Mouse (Mus musculus) induced T-regulatory cell, adult 2 months (primary cell): Measurements from ENCODE around the gene Fam120c.

Source experiments
- DNase-seq: peaks from one replicate; pipeline ENCODE4 v3.0.0-alpha.2; 2012; ENCODE audit warnings: low read depth

Gene Fam120c

DNA sequence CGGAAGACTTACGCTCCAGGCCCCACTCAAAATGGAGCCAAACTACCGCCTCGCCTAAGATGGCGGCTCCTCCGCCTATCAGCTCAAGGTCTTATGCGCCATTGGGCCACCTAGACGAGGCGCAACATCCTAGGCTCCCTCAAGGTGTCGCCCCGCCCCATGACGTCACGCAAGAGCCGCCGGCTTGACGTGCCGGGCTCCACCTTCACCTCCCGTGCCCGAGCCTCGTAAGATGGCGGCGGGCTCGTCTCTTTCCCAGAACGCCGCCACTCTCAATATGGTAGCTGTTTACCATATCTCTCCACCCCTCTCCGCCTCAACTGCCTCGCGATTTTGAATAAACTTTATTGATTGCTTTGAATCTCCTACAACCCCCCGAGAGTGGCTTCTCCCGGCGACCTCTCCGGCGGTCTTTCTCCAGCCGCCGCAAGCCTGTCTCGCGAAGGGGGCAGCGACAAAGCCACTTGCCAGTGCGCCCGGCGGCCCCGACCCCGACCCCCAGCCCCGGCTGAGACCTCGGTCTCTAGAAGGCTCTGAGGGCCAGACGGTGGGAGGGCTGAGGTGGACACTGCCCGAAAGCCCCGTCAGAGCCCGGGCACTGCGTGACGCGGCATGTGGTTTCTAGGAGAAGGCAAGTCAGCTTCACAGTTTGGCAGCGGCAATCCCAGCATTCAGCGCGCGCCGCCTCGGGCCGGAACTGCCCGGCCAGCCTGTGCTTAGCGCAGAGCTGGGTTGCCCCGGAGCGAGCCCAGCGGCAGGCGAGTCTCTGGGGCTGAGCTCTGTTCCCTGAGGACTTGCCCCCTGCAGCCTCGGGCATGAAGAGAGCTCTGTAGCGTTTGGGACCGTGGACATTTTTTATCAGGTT is 176.7 kb downstream of the Fam120c start, which contains the start of gene Phf8:
TSS of gene Phf8 (plus strand) at position 215 of the 865 bp plus-strand sequence.
- peak; percentile 95 for DNase-seq
